Comparison of ENCODE assay signal across 33 mouse cellular contexts in the genomic region with DNA sequence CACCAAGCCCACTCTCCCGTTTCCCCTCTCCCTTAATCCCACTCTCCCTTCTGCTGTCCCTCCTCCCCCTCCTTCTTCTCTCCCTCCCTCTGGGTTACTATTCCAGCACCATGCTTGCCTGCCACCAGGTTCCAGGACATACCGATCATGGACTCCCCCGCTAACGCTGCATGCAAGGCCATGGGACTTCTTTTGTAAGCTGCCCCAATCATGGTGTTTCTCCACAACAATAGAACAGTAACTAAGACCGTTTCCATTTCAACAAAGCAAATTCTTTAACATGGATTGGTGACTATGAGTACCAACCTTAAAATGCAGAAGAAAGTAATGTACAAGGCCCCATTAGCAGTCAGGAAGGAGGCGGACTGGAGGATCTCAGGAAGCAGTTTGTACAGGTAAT.
"Had no signal": no experiment of that assay in that cellular context is flagged by ENCODE, and none has a peak within 500 bp of the region (broad histone marks: within the 10 kb centered on the region; RNA-seq: fewer than 3 reads in every experiment).

No protein-coding gene starts in this region.

- H3K36me3 ChIP-seq: intestine, embryonic 15.5 days had no signal

- H3K27me3 ChIP-seq: heart, embryonic 12.5 days; heart, embryonic 13.5 days; heart, embryonic 15.5 days; hindbrain, embryonic 12.5 days; hindbrain, embryonic 15.5 days; intestine, embryonic 15.5 days; kidney, embryonic 15.5 days had no signal

- DNase-seq: heart, postnatal 10 days; heart, postnatal 14 days; heart, postnatal 36 days; heart, postnatal 4 days; kidney, adult 11 months; kidney, adult 18-20 months; kidney, adult 2 months; kidney, adult 8-10 months; kidney, adult 9 months; kidney, postnatal 10 days; kidney, postnatal 14 days; kidney, postnatal 25 days; kidney, postnatal 36 days; kidney, postnatal 4 days; layer of hippocampus, adult 9-11 months; layer of hippocampus, postnatal 36 days had no signal

- H3K27ac ChIP-seq: heart, embryonic 10.5 days; heart, embryonic 13.5 days; heart, embryonic 15.5 days; hindbrain, embryonic 10.5 days; hindbrain, embryonic 12.5 days; hindbrain, embryonic 15.5 days; hindbrain, postnatal 0 days; intestine, embryonic 15.5 days; kidney, embryonic 15.5 days; kidney, postnatal 0 days; layer of hippocampus, adult 2 months; left cerebral cortex, adult 2 months had no signal

- ATAC-seq: hindbrain, embryonic 16.5 days; hindbrain, postnatal 0 days; inflammation-experienced regulatory T-cells, adult 6 months; intestine, embryonic 15.5 days; intestine, embryonic 16.5 days; intestine, postnatal 0 days had no signal

- H3K4me3 ChIP-seq: heart, embryonic 10.5 days; heart, embryonic 12.5 days; heart, embryonic 13.5 days; heart, embryonic 15.5 days; hindbrain, embryonic 10.5 days; hindbrain, embryonic 12.5 days; hindbrain, embryonic 15.5 days; intestine, embryonic 15.5 days; kidney, embryonic 15.5 days; layer of hippocampus, adult 2 months; left cerebral cortex, adult 2 months had no signal

- H3K9me3 ChIP-seq: heart, embryonic 15.5 days; hindbrain, embryonic 15.5 days; intestine, embryonic 15.5 days; kidney, embryonic 15.5 days had no signal

- H3K4me2 ChIP-seq: heart, embryonic 12.5 days; heart, embryonic 13.5 days; heart, embryonic 15.5 days; hindbrain, embryonic 12.5 days; hindbrain, embryonic 15.5 days; intestine, embryonic 15.5 days; kidney, embryonic 15.5 days had no signal

- H3K9ac ChIP-seq: heart, embryonic 12.5 days; heart, embryonic 13.5 days; heart, embryonic 15.5 days; hindbrain, embryonic 12.5 days; hindbrain, embryonic 15.5 days; intestine, embryonic 15.5 days; kidney, embryonic 15.5 days had no signal

- H3K4me1 ChIP-seq: hindbrain, embryonic 10.5 days; hindbrain, embryonic 12.5 days; hindbrain, embryonic 15.5 days; intestine, embryonic 15.5 days had no signal
